Mouse (Mus musculus) heart, adult 2 months (tissue): Measurements from ENCODE around the gene Cabcoco1.

ENCODE experiments used
- CTCF ChIP-seq: fragments of 200-600 bp; IDR thresholded peaks from 2 replicates; pipeline ENCODE4 v1.8.1; 2022; ENCODE audit warnings: antibody characterized with exemption, mild to moderate bottlenecking, moderate library complexity
- POLR2A ChIP-seq: fragments of 200-500 bp; IDR thresholded peaks from 2 replicates; pipeline ENCODE4 v1.6.1; 2011; ENCODE audit warnings: mild to moderate bottlenecking, low read depth, low read length, control low read depth; ENCODE audit not compliant: insufficient read depth

- TF ChIP-seq POLR2A (no peak), CTCF (no peak)
Measured at GRCm38 (mm10) chr10:68537261-68537950, 4.3 kb downstream of the Cabcoco1 start.
